Mouse (Mus musculus) testis, postnatal 10 days (tissue): ENCODE measurements around the gene Birc7.

Experiments
- DNase-seq: peaks from one replicate; pipeline ENCODE4 v3.0.0; 2021; ENCODE audit warnings: low spot score

Gene Birc7

GRCm38 (mm10) chr2:180928723-180929122 lies at the start of gene Birc7:
Gene Birc7, plus strand, starts transcription at chr2:180929023.
- DNase-seq = no peak

DNA sequence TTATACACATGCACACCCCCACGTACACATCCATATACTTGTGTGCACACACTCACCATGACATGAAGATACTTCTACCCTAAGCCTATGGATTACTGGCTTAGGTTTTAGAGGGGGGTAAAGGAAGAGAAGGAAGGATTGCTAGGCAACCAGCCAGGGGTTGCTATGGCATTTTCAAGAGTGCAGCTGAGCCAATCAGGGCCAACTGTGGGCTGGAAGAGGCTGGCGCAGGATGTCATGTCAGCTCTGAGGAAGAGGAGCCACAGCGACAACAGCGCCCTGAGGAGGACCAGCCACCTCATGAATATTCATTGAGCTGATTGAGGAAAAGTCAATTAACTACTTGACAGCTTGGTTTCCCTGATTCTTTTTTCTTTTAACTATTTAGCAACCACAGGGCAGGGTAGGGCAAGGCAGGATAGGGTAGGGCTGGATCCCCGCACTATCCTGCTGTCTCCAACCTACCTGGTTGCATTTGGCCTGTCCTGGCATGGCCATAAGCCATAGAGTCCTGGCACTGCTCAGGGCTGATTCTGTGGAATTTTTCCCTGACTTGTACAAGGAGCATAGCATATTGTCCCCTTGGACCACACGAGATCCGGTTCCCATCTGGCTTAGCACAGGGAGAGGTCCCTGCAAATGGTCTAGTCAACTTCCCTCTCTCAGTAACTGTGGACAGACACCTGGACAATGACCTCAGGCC lies 49.3 kb upstream of the Birc7 start:
- DNase-seq = no peak

GRCm38 (mm10) chr2:180881281-180881680 lies 47.5 kb upstream of the Birc7 start:
- no peak for DNase-seq

GRCm38 (mm10) chr2:180885270-180885669 lies 43.6 kb upstream of the Birc7 start:
- no peak for DNase-seq

DNA sequence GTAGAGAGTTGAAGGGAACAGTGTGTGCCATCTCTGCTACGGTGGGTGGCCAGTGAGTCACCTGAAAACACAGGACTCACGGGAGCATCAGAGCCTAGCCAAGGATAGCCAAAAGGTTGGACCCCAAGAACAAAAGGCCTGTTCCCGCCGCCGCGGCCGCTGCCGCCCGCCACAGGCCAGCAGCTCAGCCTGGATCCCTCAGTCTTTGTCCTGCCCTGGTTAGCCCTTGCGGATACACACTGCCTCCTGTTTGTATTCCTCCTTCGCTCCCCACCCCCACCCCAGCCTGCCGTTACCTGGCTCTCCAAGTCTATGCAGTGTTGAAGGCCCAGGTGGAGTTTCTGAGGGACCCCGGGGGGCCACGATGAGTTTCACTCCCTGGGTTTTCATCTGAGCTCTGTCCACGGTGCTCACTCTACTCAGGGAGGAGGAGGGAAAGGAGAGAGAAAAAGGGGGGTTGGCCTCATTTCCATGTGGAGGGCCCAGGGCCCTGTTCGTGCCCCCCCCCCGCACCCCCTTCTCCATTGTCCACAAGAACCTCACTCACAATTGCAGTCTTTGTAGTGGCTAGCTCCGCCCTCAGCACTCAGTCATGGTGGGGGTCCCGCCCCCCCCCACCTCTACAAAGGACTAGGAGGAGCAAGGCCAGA lies 39.4 kb upstream of the Birc7 start:
- DNase-seq = no peak

DNA sequence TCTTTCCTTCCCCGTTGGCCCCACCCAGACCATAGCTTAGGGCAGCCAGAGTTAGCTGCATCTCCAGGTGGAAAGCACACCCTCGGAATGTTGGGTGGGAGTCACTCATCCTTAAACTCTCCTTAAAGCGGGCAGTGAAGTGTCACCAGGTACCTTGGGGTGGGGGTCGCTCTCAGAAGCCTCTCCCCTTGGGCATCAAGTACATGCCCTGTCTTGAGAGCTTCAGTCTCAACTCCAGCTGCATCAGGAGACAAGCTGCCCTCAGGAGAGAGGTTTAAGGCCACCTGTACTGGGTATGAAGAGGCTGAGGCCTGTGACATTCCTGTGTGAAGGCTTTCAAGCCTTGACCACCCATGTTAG lies 38.9 kb upstream of the Birc7 start:
- DNase-seq = no peak

DNA sequence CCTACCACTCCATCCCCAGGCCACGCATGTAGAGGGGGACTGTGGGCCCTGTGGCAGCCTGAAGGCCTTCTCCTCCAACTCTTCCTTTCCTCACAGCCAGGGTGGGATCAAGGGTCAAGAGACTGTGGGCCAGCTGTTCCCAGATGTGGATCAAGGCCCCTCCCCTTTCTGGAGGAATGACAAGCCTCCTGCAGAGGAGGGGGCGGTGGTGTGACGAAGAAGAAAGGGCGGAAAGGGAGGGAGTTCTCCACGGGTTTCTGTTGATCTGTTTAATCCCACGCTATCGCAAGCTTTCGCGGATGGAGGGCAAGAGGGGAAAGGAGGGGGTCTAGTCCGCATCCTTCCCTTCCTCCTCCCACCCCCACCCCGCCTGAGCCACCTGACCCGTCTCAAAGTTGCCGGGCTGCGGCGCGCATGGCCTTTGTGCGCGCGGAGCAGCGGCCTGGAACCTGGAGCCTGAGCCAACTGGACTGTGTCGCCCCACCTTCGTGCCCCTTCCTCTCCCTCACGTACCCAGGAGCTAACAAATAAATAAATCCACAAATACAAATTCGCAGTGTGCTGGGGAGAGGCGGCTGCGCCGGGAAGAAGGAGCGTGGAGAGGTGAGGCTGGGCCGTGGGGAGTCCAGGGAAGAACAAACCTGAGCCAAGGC lies 38.3 kb upstream of the Birc7 start:
- DNase-seq = no peak

- no peak for DNase-seq
These were observed 37.6 kb upstream of the Birc7 start for GRCm38 (mm10) chr2:180891075-180891834.

- no peak for DNase-seq
These were observed 36.9 kb upstream of the Birc7 start for GRCm38 (mm10) chr2:180891835-180892323.

- DNase-seq = peak; percentile 57
These were observed 35.8 kb upstream of the Birc7 start for GRCm38 (mm10) chr2:180892841-180893521.

DNA sequence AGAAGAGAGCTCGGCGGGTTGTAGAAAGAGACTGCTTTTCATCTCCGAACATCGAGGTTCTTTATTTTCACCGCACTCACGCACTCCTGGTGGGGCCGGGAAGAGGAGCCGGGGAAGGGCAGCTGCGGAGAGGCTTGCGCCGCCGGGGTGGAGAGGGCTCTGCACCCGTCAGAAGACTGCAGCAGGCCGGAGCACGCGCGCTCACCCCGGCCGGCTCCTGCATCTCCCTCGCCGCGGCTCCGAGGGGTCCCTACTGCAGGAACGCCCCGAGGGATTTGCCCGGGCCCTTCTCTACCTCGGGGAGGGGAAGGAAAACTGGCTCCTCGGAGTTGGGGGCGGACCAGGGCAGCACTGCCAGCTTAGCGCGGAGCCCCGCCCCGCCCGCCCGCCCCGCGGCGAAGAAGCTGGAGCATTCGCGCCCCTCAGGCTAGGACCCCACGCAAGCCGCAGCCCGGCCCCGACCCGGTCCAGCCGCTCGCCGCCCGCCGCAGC lies 35.2 kb upstream of the Birc7 start:
- peak; percentile 53 for DNase-seq

- DNase-seq = peak; percentile 81
These were observed 34.7 kb upstream of the Birc7 start for GRCm38 (mm10) chr2:180894029-180894623.

DNA sequence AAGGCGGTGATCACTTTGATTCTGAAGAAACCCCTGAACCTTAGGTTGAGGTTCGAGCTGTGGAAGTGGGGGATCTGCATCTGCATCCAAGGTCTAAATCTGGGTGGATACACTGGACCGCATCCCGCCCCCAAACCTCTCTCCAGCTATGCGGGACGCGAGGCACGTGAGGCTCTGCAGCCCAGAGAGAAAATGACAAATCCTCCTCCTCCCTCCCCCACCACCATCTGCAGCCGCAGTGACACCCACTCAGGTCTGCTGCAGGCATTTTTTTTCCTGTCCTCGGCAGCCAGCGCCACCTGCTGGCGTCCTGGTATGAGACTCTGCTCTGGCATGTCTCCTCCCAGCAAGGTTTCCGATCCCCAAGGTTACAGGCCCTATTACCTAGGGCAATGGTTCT lies 34.1 kb upstream of the Birc7 start:
- DNase-seq = peak; percentile 76

GRCm38 (mm10) chr2:180895321-180895720 lies 33.5 kb upstream of the Birc7 start:
- DNase-seq = no peak

GRCm38 (mm10) chr2:180895837-180896525 lies 32.8 kb upstream of the Birc7 start:
- DNase-seq = no peak

DNA sequence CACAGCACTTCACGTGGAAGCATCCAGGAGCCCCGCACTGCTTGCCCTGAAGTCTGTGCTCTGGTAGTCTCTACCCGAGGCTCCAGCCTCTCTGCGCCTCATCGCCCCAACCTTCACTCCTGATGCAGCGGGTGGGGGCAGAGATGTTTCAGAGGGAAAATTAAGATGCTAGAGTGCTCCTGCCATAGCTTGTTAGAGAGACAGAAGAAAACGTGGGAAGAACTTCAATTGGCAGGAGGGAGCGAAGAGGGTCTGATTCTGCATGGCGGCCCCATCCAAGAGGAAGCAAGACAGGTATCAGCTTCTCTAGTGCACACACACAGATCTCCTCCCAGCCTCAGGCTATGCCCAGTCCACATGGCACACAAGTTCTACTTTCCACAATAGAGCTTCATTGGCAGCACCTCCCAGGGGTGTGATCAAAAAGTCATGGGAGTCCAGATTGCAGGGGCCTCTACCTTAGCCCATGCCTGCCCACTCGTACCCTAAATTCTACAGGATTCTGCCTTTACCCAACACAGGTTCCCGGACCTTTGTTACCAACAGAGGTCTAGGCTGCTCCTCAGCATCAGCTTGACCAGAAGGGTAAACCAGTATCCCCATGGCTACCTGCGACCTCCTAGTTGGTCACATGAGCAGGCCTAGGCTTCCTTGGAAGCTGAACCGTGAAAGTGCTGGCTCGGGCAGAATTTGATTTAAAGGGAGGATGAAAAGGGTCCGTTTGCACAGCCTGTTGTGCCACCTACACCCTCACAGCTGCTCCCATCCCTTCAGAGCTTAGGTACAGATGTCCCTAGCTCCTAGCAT lies 31.8 kb upstream of the Birc7 start:
- DNase-seq = no peak

DNA sequence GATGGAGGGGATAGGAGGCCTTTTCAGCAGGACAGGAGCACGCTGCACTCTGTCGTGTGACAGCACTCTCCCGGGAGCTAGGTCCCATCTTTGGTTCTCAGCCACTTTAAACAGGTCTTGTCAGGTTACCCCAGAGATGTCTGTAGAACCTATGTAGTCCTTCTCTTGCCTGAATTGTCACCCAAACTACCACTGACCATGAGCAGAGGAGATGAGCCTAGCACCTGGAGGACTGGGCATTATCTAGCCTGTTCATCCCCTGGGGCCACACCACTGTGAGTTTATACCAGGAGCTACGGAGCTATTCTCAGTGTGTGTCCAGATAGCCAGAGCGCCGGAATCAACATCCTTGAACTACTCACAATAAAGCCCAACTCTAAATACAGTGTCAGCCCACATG lies 31.0 kb upstream of the Birc7 start:
- DNase-seq = no peak

DNA sequence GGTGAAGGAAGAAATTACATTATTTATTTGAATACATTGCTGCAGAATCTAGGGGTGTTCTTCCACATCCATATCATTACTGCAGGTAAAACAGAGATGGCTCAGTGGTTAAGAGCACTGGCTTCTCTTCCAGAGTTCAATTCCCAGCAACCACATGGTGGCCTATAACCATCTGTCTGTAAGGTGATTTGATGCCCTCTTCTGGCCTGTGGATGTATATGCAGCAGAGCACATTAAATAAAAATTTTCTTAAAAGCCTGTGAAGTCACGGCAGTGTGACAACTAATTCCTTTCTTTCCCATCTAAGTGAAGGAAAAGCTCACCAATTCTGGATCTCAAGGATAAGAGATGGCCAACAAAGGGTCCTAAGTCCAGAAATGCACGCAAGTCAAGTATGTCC lies 26.7 kb upstream of the Birc7 start:
- DNase-seq = no peak

- DNase-seq = no peak
These were observed 24.2 kb upstream of the Birc7 start for GRCm38 (mm10) chr2:180904435-180905208.
